Mouse (Mus musculus): ENCODE measurements around the gene Slc25a21. TPM values are rescaled to one million over a fixed set of nuclear protein-coding genes. Genes with fewer than 3 reads are reported as not detected.

The Slc25a21 gene
- total and polyA plus RNA-seq, 2 experiments = 3.6 to 13.9 TPM

GRCm38 (mm10) chr12:57138937-57139336, 58.3 kb downstream of the Slc25a21 start:
- 84% methylated on average over 1 of the region's 1 CpGs for WGBS
- no peak for TF ChIP-seq POLR2A (IDR thresholded peaks at IDR 0.05; ENCODE audit: extremely low read depth, insufficient read depth, low read length)
- TF ChIP-seq CTCF (IDR thresholded peaks at IDR 0.05; ENCODE audit: low read depth, low read length) = no peak
- no peaks in the 10 kb centered on the region for H3K79me2 ChIP-seq (ENCODE audit: control insufficient read depth, insufficient read depth, low read length)
- DNase-seq (ENCODE audit: extremely low read depth, low read depth, low spot score) = no peak
- H3K9ac ChIP-seq (ENCODE audit: low read depth, low read length) = no peak overlapping the region
- H3K27ac ChIP-seq (replicated peaks; ENCODE audit: insufficient read depth, low read depth, low read length) = no peak overlapping the region
- H3K36me3 ChIP-seq (ENCODE audit: control insufficient read depth, insufficient read depth, low read length) = no peaks in the 10 kb centered on the region
- H3K27me3 ChIP-seq (ENCODE audit: control insufficient read depth, insufficient read depth, low read length) = no peaks in the 10 kb centered on the region
- no peak overlapping the region for H3K4me3 ChIP-seq (ENCODE audit: insufficient read depth, low read depth, low read length)
- no peaks in the 10 kb centered on the region for H3K4me1 ChIP-seq (ENCODE audit: control insufficient read depth, insufficient read depth, low read length)

- no peak overlapping the region for H3K27ac ChIP-seq (replicated peaks; ENCODE audit: insufficient read depth, low read depth, low read length)
- H3K9ac ChIP-seq (ENCODE audit: low read depth, low read length) = no peak overlapping the region
- no peak overlapping the region for H3K4me3 ChIP-seq (ENCODE audit: insufficient read depth, low read depth, low read length)
- DNase-seq (ENCODE audit: extremely low read depth, low read depth, low spot score) = no peak
- no peaks in the 10 kb centered on the region for H3K79me2 ChIP-seq (ENCODE audit: control insufficient read depth, insufficient read depth, low read length)
- no peaks in the 10 kb centered on the region for H3K4me1 ChIP-seq (ENCODE audit: control insufficient read depth, insufficient read depth, low read length)
- WGBS = 91% methylated on average over 2 of the region's 2 CpGs
- H3K27me3 ChIP-seq (ENCODE audit: control insufficient read depth, insufficient read depth, low read length) = no peaks in the 10 kb centered on the region
- TF ChIP-seq POLR2A (IDR thresholded peaks at IDR 0.05; ENCODE audit: extremely low read depth, insufficient read depth, low read length) (no peak), CTCF (IDR thresholded peaks at IDR 0.05; ENCODE audit: low read depth, low read length) (no peak)
- H3K36me3 ChIP-seq (ENCODE audit: control insufficient read depth, insufficient read depth, low read length) = no peaks in the 10 kb centered on the region
These were observed 59.5 kb downstream of the Slc25a21 start for GRCm38 (mm10) chr12:57137809-57138208.

DNA sequence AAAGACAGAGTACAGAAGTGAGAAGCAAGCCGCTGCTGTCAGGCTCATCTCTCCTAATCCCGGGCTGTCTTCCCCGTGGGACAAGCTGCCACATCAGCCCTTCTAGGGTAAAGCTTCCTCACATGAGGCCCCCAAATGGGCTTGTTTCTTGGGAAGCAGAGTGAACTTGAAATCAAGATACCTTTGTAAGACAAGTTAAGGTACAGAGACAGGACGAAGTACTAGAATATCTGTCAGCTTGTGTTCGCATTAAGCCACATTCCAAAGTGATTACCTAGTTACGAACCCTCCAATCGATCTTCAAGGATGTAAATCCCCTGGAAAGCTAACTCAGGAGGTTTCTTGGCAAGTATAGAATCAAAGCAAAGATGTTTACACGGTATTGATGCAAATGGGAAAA, 78.7 kb downstream of the Slc25a21 start:
- no peaks in the 10 kb centered on the region; the same call in 1 of the 2 replicates for H3K79me2 ChIP-seq (ENCODE audit: control insufficient read depth, insufficient read depth, low read length)
- no peaks in the 10 kb centered on the region for H3K4me1 ChIP-seq (ENCODE audit: control insufficient read depth, insufficient read depth, low read length)
- no peaks in the 10 kb centered on the region for H3K36me3 ChIP-seq (ENCODE audit: control insufficient read depth, insufficient read depth, low read length)
- no peak for DNase-seq (ENCODE audit: extremely low read depth, low read depth, low spot score)
- WGBS = 65% methylated on average over 8 of the region's 8 CpGs
- no peaks in the 10 kb centered on the region for H3K27me3 ChIP-seq (ENCODE audit: control insufficient read depth, insufficient read depth, low read length)
- no peak overlapping the region for H3K9ac ChIP-seq (ENCODE audit: low read depth, low read length)
- H3K27ac ChIP-seq (replicated peaks; ENCODE audit: insufficient read depth, low read depth, low read length) = no peak overlapping the region
- no peak overlapping the region for H3K4me3 ChIP-seq (ENCODE audit: insufficient read depth, low read depth, low read length)
- TF ChIP-seq POLR2A (IDR thresholded peaks at IDR 0.05; ENCODE audit: extremely low read depth, insufficient read depth, low read length) (no peak), CTCF (IDR thresholded peaks at IDR 0.05; ENCODE audit: low read depth, low read length) (no peak)

DNA sequence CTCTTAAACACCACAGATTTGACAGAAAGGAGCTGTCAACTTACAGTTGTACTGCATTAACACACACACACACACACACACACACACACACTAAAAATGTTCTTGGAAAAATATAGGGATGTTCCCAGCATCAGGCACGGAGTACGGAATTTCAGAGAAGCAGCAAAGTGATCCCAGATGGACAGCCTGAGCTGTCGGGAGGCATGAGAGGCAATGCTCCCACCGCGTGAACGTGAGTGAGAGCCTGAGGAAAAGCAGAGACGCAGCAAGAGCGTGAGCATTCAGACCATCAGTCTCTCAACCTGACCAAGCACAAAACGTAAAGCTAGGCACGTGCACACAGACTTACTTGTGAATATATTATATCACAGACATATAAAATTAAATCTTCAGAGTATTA, 81.8 kb downstream of the Slc25a21 start:
- Histone ChIP-seq H3K4me1 (ENCODE audit: control insufficient read depth, insufficient read depth, low read length) (peaks cover 4% of the 10 kb centered on the region; the same call in 1 of the 2 replicates), H3K36me3 (ENCODE audit: control insufficient read depth, insufficient read depth, low read length) (no peaks in the 10 kb centered on the region), H3K27me3 (ENCODE audit: control insufficient read depth, insufficient read depth, low read length) (no peaks in the 10 kb centered on the region), H3K4me3 (ENCODE audit: insufficient read depth, low read depth, low read length) (no peak overlapping the region), H3K9ac (ENCODE audit: low read depth, low read length) (no peak overlapping the region), H3K79me2 (ENCODE audit: control insufficient read depth, insufficient read depth, low read length) (no peaks in the 10 kb centered on the region; the same call in 1 of the 2 replicates), H3K27ac (replicated peaks; ENCODE audit: insufficient read depth, low read depth, low read length) (no peak overlapping the region)
- no peak for DNase-seq (ENCODE audit: extremely low read depth, low read depth, low spot score)
- 93% methylated on average over 10 of the region's 10 CpGs for WGBS
- TF ChIP-seq POLR2A (IDR thresholded peaks at IDR 0.05; ENCODE audit: extremely low read depth, insufficient read depth, low read length) (no peak), CTCF (IDR thresholded peaks at IDR 0.05; ENCODE audit: low read depth, low read length) (no peak)

DNA sequence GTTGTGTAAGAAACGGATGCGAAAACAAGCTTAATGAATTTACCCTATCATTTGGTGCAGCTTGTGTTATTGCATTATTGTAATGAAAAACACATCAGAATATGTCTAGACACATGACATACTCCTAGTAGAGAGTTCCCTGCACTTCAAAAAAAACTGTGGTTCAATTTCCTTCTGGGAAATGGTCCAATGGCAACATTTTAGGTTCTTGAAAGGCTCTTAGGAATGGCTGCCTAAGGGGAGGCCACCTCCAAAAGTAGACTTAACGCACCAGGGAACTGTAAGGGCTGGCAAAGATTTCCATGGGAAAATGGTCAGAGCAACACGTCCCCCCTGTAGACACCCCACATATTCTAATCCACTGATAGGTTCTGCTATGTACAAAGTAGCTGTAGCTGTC, 87.9 kb downstream of the Slc25a21 start:
- Histone ChIP-seq H3K27ac (replicated peaks; ENCODE audit: insufficient read depth, low read depth, low read length) (no peak overlapping the region), H3K4me1 (ENCODE audit: control insufficient read depth, insufficient read depth, low read length) (peaks cover 4% of the 10 kb centered on the region; the same call in 1 of the 2 replicates), H3K79me2 (ENCODE audit: control insufficient read depth, insufficient read depth, low read length) (no peaks in the 10 kb centered on the region; the same call in 1 of the 2 replicates), H3K9ac (ENCODE audit: low read depth, low read length) (no peak overlapping the region), H3K4me3 (ENCODE audit: insufficient read depth, low read depth, low read length) (no peak overlapping the region), H3K27me3 (ENCODE audit: control insufficient read depth, insufficient read depth, low read length) (no peaks in the 10 kb centered on the region), H3K36me3 (ENCODE audit: control insufficient read depth, insufficient read depth, low read length) (no peaks in the 10 kb centered on the region)
- TF ChIP-seq CTCF (IDR thresholded peaks at IDR 0.05; ENCODE audit: low read depth, low read length) (no peak), POLR2A (IDR thresholded peaks at IDR 0.05; ENCODE audit: extremely low read depth, insufficient read depth, low read length) (no peak)
- 94% methylated on average over 4 of the region's 4 CpGs for WGBS
- DNase-seq (ENCODE audit: extremely low read depth, low read depth, low spot score) = no peak

DNA sequence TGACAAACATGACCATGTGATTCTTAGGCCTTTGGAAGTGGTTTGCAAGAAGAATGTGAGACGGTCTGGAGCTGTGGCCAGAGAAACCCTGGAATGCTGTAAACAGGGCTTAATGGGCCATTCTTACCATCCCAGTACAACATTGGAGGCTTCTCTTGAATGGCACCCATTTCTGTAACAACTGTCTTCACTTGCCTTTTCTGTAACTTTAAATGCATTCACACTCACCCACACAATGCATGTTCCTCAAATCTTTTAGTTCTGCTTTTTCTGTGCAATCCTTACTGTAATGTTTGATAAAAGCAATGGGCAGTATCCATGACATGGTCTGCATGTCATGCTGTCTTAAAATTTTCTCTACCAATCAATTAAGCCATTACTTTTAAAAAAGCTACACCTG, 95.0 kb downstream of the Slc25a21 start:
- Histone ChIP-seq H3K27ac (replicated peaks; ENCODE audit: insufficient read depth, low read depth, low read length) (no peak overlapping the region), H3K4me1 (ENCODE audit: control insufficient read depth, insufficient read depth, low read length) (no peaks in the 10 kb centered on the region), H3K4me3 (ENCODE audit: insufficient read depth, low read depth, low read length) (no peak overlapping the region), H3K36me3 (ENCODE audit: control insufficient read depth, insufficient read depth, low read length) (no peaks in the 10 kb centered on the region), H3K27me3 (ENCODE audit: control insufficient read depth, insufficient read depth, low read length) (no peaks in the 10 kb centered on the region), H3K9ac (ENCODE audit: low read depth, low read length) (no peak overlapping the region), H3K79me2 (ENCODE audit: control insufficient read depth, insufficient read depth, low read length) (no peaks in the 10 kb centered on the region)
- 92% methylated on average over 1 of the region's 1 CpGs for WGBS
- no peak for DNase-seq (ENCODE audit: extremely low read depth, low read depth, low spot score)
- no peak for TF ChIP-seq CTCF (IDR thresholded peaks at IDR 0.05; ENCODE audit: low read depth, low read length)
- no peak for TF ChIP-seq POLR2A (IDR thresholded peaks at IDR 0.05; ENCODE audit: extremely low read depth, insufficient read depth, low read length)
